Mouse (Mus musculus) CH12.LX (cell line): ENCODE data around the gene Gm43720.

Source experiments
- MAFK ChIP-seq: IDR thresholded peaks from 2 replicates; pipeline ENCODE4 v1.6.1; 2011; ENCODE audit warnings: low read length, improper control_type of control experiment; ENCODE audit not compliant: insufficient replicate concordance
- POLR2A ChIP-seq: IDR thresholded peaks from 2 replicates; pipeline ENCODE4 v1.6.1; 2011; ENCODE audit warnings: low read depth, mild to moderate bottlenecking, improper control_type of control experiment, low read length
- SIN3A ChIP-seq: IDR thresholded peaks from 2 replicates; pipeline ENCODE4 v1.6.1; 2012; ENCODE audit warnings: low read length, improper control_type of control experiment, inconsistent platforms
- USF1 ChIP-seq: IDR thresholded peaks from 2 replicates; pipeline ENCODE4 v1.6.1; 2014; ENCODE audit warnings: low read depth, mild to moderate bottlenecking, inconsistent platforms, low read length, improper control_type of control experiment

DNA sequence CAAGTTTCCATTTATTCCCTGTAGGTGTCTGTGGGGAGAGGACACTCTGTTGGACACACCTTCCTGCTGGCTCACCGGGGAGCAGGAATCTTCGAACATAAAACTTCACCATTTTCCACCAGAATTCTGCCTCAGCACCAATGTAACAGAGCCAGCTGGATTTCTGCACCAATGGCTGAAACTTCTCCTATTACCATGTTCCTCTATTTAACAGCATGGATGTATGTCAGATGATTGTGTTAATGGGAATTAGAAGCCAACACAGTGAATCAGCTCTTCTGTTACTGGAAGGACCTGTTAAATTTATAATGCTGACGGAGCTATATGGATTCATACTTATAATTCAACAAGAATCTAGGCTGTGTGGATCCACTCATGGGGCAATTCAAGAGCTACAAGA, 50.2 kb downstream of the Gm43720 start:
- no peak for TF ChIP-seq MAFK
- TF ChIP-seq SIN3A, result no peak
- no peak for TF ChIP-seq POLR2A
- TF ChIP-seq USF1, result no peak
